Mouse (Mus musculus): ENCODE data around the gene Umps.
A peak's percentile ranks its signal among the peaks of the same experiment; 100 is the strongest.

Umps gene

DNA sequence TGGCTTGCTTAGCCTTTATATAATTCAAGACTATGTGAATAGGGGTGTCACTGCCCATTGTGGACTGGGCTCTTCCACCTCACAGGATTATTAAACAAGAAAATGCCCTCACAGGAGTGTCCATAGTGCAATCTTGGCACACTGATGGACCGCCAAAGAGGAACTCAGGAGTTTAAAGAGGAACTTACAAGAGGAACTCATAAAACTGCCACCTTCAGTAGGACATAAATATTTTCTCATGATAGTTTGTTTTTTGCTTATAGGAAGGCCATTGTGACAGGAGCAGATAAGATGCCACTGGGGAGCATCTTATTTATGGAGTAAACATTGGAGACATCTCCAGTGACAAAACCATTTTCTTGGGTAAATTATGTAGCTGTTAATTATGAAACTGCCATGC lies 12.0 kb downstream of the Umps start:
- no peak for DNase-seq (ENCODE audit: low spot score)

DNA sequence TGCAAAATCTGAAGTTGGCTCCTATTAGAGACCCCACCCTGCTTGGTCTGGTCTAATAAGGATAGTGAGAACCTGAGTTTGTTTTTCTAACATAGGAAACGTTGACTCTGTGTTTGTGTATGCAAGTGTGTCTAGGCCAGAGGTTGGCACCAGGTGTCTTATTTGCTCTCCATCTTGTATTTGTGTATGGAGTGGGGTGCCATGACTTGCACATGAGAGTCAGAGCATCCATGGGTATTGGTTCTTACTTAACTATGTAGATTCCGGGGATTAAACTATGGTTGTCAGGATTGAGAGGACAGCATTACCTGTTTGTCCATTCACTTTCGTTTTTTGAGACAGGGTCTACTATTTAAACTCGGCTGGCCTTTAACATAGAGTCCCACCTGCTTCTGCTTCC lies 13.8 kb downstream of the Umps start:
- no peak for DNase-seq (ENCODE audit: low spot score)

DNA sequence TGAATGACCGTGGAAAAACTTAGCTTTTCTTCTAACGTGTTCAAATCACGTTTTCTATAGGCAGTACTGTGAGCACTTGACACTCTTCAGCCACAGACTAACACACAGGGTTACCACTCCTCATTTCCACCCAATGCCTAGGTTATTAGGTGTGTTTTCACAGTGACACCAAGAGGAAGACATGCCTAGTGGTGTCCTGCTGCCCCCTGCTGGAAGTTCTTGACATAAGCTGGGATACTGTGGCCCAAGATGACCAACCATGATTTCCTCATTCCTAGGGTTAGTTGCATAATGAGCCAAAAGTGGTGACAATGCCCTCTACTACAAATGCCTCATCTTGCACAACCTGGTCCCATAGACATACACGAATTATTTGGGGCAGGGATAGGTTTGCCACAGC lies 16.0 kb downstream of the Umps start:
- peak; percentile 46 for DNase-seq (ENCODE audit: low spot score)

DNA sequence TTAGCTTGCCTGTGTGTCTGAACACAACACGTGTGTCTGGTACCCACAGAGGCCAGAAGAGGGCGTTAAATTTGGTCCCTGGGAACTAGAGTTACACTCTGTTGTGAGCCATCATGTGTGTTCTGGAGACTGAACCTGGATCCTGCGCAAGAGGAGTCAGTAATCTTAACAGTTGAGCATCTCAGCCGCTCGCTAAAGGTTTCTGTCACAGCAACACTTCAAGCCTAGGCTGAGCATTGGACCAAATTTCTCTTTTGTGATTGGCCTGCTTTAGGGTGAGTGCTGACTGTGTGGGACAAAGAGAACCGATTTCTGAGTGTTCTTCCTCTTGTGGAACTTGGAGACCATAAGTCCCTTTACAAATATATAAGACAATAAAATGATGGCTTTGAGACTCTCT lies 16.5 kb downstream of the Umps start:
- DNase-seq (ENCODE audit: low spot score) = no peak

DNA sequence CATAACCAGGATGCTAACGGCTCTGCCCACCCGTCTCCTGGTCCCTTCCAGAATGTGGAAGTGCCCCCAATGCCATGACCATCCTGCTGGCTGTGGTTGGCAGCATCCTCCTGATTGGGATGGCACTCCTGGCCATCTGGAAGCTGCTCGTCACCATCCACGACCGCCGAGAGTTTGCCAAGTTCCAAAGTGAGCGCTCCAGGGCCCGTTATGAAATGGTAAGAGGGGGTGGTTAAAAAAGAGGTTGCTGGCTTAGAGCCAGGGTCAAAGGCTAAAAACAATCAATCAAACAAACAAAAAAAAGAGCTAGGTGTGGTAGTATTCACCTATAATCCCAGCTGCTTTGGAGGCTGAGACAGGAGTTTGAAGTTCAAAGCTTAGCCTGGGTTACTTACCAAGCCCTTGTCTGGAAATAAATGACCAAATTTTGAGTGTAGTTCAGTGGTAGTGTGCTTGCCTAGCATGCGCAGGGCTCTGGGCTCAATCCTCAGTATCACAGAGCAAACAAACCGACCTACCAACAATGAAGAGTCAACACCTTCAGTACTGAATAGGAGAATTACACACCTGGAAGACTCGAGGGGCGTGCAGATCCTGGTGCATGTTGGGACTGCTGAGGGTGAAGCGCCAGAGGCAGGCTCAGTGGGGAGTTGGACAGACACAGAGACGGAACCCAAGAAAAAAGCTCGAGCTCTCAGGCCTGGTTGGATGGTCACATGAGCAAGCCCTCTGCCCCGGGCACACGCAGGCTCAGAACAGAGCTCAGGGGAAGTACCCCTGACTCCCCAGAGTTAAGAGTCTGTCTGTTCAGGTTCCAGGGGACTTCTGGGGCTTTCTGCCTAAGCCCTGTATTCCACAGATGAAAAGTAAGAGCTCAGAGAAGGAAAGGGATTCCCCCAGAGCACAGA lies 18.9 kb downstream of the Umps start:
- DNase-seq (ENCODE audit: low spot score) = no peak

DNA sequence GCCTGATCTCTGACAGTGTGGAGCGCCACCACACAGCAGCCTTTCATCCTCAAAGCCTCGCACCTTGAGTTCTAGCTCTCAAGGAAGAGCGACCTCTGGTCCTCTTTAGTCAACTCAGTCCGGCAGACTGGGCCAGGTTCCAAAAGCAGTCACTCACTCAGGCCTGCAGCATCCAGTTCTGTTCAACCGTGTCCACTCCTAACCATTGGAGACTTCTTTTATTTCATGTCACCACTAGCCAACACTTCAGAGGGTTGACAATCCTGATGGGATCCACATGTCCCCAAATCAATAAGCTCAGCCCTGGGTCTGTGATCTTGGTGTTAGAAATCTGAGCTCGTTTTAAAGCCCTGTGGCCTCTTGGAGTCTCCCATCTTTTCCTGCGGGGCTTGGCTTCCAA lies 20.8 kb downstream of the Umps start:
- no peak for DNase-seq (ENCODE audit: low spot score)

DNA sequence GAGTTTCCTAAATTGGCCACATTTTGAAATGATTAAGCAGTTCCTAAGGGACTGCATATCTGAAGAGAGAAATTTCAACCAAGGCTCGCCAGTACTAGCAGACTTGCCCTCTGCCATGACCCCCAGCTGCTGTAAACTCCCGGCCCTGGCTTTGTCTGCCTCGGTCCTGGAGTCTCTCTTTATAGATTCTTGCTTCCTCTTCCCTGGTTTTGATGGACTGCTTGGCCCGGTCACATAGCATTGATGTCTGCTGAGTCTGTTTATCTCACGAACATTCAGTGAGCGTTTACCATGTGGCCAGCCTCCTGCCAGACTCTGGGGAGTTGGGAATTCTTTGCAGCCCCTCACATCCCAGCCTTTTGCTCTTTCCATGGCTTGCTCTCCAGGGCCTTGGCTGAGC lies 22.1 kb downstream of the Umps start:
- no peak for DNase-seq (ENCODE audit: low spot score)

DNA sequence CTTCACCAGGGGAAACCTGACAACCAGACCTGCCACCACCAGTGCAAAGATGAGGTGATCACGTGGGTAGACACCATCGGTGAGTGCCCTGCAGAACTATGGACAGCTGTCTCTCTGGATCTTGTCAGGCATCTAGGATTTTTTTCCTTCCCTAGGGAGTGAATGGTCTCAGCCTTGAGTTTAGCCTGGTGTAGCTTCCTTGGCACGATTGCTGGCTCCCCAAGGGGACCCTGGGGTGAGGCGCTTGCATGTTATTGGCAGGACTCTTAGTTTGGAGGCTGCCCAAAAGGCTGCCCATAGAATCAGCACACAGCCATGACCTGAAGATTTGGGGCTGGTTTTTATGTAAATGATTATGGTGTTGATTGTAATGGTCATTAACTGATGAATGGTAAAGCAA lies 22.7 kb downstream of the Umps start:
- DNase-seq (ENCODE audit: low spot score) = no peak

DNA sequence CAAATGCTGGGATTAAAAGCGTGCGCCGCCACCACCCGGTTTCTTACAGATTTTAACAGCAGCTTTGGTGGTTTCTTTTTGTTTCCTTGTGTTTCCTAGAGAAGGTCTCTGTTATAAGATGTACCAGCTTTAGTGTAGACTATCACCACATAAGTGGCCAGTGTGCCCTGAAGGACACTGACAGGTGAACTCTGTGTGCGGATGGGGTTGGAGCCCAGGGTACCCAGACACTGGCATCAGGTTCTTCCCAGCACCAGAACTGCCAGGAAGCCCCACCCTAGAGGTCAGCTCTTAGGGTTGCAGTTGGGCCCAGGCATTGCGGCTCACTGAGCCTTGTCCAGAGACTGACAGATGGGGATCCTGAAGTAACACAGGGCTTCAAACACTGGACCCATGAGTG lies 23.4 kb downstream of the Umps start:
- no peak for DNase-seq (ENCODE audit: low spot score)

DNA sequence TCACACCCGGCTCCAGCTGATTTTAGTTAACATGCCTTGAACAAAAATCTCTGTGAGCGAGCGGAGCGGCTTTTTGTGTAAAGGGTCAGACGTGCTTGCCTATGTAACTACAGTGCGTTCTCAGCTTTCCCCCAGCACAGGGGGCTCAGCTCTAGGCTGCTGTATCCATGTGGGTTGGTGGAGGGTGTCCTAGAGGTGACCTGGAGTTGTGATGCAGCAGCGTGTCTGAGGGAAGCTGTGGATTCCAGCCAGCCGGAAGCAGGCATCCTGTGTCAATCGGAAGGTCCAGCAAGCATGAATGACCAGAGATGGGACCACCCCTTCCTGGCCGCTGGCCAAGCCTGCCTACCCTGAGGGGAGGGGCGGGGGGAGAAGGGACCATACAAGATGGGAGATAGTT lies 24.5 kb downstream of the Umps start:
- DNase-seq (ENCODE audit: low spot score) = no peak

DNA sequence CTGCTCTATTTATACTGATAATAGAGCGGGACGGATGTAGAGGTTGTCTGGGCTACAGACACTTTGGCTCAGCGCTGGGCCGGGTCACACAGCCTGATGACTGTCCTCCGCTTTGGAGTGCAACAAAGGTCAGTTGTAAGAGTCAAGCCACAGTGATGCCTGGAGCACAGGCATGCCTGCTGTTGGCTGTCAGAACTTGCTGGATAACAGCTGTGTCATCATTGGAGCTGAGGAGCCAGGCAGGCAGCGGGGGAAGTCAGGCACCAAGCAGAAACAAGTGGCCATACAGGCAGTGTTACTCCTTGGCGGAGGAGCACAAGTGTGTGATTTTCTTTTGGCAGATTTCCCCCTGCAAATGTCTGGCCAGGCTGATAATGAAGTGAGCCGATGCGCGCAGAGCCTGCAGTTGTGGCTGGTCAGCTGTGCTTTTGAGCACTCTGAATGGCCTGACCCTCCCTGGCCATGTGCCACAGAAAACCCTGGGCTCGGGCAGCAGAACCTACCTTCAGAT lies 25.5 kb downstream of the Umps start:
- no peak for DNase-seq (ENCODE audit: low spot score)

DNA sequence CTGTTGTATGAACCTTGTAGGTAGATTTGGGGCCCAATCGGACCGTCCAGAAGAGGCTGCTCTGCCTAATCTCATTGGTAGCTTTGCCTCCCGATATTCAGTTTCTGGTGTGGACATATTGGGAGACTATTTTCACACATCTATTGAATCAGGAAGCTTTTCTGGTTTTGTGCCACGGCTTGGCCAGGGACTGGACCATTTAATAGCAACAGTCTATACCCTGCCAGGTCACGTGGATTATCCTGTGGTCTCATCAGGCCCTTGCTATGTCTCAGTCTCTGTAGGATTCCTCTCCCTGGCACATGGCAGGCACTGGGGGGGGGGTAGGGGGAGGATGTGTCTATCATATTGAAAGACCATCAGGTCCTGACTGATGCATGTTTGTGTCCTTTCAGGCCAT lies 26.7 kb downstream of the Umps start:
- no peak for DNase-seq (ENCODE audit: low spot score)

DNA sequence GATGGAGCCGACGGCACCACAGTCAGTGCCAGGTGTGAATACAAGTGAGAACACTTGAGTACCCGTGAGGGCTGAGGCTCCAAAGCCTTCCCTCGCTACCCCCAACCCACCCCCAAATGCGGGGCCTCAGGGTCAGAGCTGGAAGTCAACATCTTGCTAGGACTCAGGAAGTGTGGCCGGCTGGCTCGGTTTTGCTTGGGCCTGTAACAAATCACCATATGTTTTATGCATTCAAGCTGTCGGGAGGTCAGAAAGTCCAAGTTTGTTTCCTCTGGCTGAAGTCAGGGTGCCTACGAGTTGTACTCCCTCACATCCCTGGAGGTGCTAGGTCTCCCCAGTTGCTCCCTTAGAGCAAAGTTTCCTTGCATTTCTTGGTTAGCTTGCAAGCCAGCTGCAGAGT lies 27.2 kb downstream of the Umps start:
- DNase-seq (ENCODE audit: low spot score) = no peak

DNA sequence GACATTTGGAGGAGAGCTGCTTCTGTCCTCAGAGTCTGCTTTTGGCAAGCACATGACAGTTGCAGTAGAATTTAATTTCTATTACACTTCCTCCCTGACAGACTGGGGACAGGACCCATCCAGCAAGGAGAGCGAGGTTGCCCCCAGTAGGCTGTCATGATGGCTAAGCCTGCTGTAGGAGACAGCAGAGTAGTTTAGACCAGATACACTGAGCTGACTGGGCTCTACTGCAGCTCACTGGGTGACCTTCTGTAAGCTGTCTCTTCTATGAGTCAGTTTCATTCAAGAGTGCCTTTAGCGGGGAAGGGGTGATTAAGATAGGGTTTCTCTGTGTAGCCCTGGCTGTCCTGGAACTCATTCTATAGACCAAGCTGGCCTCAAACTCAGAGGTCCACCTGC lies 27.7 kb downstream of the Umps start:
- no peak for DNase-seq (ENCODE audit: low spot score)

DNA sequence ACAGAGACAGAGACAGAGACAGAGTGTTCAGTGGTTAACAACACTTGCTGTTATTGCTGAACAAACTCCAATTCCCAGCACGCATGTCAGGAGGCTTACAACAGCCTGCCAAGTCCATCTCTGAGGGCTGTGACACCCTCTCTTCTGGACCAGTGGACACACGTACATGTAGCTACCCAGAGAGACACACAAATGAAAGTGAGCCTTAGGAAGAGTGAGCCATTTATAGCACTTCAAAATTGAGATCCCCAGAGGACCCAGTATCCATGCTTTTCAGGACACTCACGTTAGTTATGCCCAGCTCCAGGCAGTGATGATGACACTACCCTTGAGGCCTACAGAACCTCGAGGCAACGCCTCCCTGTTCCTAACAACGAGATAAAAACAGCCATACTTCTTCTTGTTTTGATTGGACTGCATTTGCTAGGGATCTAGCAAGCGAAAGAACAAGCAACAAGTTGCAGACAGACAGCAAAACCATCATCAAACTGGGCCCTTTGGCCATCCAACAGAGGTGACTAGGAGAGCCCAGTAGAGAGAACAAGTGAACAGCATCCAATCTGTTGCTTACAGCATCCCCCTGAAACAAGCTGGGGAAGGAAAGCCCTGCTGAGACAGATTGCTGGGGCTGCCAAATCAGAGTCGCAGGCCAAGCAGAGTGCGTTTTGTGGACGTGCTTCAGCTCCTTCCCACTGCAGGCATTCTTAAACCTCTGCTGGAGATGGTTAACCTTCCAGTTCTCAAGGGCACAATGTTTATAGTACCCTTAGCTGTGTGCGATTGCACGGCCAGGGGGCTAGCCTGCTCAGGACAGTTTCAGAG lies 28.3 kb downstream of the Umps start:
- no peak for DNase-seq (ENCODE audit: low spot score)

DNA sequence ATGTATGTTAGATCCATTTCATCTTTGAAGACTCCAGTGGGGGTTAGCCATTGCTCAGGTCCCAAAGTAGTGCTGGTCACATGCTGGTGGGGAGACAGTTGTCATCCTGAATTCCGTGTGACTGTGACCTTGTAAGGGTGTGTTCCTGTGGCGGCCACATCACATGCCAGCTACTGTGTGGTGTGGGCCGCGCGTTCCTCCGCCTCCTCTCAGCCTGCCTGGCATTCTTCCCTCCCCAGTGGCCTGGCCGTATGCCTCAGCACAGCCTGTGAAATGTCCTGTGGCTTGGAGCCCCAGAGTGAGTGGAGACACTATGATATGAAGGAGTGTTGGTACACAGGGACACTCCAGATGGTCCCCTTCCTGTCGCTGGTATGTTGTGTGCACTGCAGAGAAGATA lies 29.3 kb downstream of the Umps start:
- no peak for DNase-seq (ENCODE audit: low spot score)

DNA sequence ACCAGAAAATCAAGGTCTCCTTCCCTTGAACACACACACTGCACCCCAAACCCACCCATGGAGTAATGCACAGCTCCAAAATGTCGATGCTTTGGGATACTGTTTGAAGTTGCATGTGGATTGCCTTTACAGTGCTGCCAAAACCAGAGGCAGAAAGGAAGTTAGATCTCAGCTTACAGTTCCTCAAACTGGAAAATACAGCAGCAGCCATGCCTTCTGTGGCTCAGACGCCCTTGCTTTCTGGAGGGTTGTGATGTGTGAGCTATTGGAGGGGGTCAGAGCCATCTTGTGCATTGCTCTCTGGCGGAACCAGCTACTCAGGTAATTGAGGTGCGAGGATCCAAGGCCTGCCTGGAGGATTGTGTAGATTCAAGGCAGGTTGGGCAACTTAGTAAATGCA lies 30.0 kb downstream of the Umps start:
- no peak for DNase-seq (ENCODE audit: low spot score)

DNA sequence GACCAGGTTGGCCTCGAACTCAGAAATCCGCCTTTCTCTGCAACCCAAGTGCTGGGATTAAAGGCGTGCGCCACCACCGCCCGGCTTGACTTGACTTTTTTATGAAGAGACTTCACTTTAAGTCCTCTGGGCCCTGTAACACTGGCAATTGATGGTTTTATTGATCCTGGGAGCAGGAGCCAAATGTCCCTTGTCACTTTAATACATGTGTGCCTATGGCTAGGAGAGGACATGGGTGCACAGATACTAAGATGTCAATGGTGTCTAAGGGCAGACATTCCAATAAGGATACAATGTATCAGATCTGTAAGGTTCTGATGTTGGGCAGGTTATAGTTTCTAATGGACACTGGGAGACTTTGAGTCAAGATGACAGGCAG lies 31.4 kb downstream of the Umps start:
- no peak for DNase-seq (ENCODE audit: low spot score)

DNA sequence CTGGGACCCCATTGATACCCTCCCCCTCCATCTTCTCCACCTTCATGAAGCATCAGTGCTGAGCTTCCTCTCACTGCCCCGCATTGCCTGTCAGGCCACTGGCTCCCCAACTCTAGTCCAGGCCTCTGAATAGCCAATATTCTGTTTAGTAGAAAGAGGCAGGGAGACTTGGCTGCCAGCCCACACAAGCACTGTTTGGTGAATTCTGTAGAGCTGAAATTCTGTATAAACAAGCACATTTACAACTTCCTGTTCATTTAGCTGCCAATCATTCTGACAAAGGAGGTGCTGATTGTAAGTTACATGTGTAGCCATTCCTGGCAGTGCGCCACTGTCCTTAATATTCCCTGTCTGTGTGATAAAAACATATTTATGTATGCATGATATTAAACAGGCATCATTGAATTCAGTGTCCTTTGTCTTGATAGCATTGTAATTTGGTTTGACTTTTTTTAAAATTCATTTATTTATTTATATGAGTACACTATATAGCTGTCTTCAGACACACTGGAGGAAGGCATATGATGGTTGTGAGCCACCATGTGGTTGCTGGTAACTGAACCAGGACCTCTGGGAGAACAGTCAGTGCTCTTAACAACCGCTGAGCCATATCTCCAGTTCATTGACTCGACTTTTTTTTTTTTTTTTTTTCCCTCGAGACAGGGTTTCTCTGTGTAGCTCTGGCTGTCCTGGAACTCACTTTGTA lies 32.0 kb downstream of the Umps start:
- DNase-seq (ENCODE audit: low spot score) = no peak

DNA sequence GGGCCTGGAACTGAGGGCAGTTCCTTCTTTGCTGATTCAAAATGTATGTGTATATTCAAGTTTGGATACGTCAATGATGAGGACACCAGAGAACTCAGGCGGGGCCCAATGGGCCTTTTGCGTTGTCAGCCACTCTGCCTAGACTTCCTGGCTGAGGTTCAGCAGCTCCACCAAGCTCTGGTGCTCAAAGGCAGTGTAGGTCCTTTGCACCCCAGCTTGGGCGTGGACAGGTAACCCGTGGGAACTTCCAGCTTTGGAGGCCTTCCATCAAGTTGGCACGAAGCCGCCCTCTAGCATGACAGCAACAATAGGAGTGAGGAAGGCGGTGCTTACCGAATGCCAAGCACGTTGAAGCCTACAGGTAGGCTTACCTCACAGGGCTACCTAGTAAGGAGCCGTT lies 33.4 kb downstream of the Umps start:
- no peak for DNase-seq (ENCODE audit: low spot score)

DNA sequence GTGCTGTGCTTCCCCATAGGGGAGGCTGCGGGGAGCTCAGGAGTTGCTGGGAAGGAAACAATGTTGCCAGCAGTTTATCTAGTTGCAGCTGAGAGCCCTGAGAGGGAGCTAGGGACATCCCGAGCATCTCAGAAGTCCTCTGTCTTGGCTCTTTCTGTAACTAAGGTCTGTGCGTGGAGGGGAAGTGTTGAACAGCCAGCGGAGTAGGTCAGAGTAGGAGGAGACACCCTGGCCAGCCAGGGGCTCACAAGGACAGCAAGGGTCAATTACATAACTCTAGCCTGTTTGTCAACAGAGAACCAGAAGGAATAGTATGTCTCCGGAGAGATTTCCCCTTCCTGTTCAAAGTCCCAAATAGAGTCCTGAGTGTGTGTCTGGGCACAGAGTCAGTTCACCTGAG lies 34.7 kb downstream of the Umps start:
- DNase-seq (ENCODE audit: low spot score) = no peak

DNA sequence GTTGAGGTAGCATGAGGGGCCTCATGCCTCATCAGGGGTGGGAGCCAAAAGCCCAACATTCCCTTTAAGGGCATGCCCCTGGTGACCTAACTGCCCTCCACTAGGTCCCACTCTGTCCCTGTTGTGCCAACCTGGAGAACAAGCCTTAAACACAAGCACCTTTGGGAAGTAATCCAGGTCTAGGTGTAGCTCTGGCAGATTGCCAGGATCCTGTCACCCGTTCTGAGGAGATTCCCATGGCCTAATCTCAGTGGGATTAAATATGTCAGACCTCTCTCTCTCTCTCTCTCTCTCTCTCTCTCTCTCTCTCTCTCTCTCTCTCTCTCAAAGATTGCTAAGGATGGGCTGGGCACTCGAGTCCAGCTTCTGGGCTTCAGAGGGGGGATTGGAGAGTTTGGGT lies 35.2 kb downstream of the Umps start:
- DNase-seq (ENCODE audit: low spot score) = no peak

DNA sequence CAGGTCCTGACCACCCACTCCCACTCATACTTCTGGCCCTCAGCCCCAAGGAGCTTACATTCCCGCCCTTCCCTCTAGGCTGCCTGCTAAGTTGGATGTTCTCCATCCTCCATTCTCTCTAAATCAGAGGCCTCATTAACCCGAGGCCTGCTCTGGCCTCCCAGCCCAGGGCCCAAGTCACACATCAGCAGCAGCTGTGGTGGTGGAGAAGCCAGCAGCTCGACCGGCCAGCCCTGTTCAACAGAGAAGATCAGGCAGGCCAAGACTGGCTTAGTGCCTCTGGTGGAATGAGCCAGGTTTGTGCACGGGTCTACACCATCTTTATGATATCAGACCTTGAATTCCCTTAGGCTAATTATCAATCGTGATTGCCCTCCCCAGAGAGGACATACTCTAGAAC lies 36.1 kb downstream of the Umps start:
- no peak for DNase-seq (ENCODE audit: low spot score)

Measured in spleen, adult 12 weeks (tissue).